Mouse (Mus musculus): ENCODE measurements at regions not wholly inside any gene's neighbourhood (a gene's known extent, or its start where the extent isn't known, plus 50 kb on each side); places are given as distances from the start of the nearest gene placed in this dataset.
A peak's percentile ranks its signal among the peaks of the same experiment; 100 is the strongest.

- no peak overlapping the region for H3K4me2 ChIP-seq (ENCODE audit: low read length)
- H3K9me3 ChIP-seq (replicated peaks; ENCODE audit: control insufficient read depth, low read length, poor library complexity, severe bottlenecking) = no peaks in the 10 kb centered on the region
- ATAC-seq = no peak
- WGBS = 78% methylated on average over 3 of the region's 3 CpGs
- H3K27ac ChIP-seq (ENCODE audit: low read length) = no peak overlapping the region
- H3K9ac ChIP-seq (ENCODE audit: low read depth, low read length) = no peak overlapping the region
- no peaks in the 10 kb centered on the region for H3K27me3 ChIP-seq (ENCODE audit: control insufficient read depth, insufficient read depth, low read depth, low read length)
- peaks cover 3% of the 10 kb centered on the region; the same call in 1 of the 2 replicates for H3K4me1 ChIP-seq (ENCODE audit: control insufficient read depth, insufficient read depth, low read length)
- H3K36me3 ChIP-seq (ENCODE audit: control insufficient read depth, insufficient read depth, low read length) = no peaks in the 10 kb centered on the region
- H3K4me3 ChIP-seq (ENCODE audit: low read depth, low read length) = no peak overlapping the region
These were observed 77.6 kb upstream of the Daam1 start for GRCm38 (mm10) chr12:71753276-71753675.

- WGBS = 67% methylated on average over 4 of the region's 4 CpGs
- no peaks in the 10 kb centered on the region for H3K36me3 ChIP-seq (ENCODE audit: control insufficient read depth, insufficient read depth, low read length)
- H3K9ac ChIP-seq (ENCODE audit: low read depth, low read length) = no peak overlapping the region
- no peaks in the 10 kb centered on the region for H3K4me1 ChIP-seq (ENCODE audit: control insufficient read depth, insufficient read depth, low read length)
- no peak overlapping the region for H3K27ac ChIP-seq (ENCODE audit: low read length)
- no peaks in the 10 kb centered on the region for H3K9me3 ChIP-seq (replicated peaks; ENCODE audit: control insufficient read depth, low read length, poor library complexity, severe bottlenecking)
- H3K4me2 ChIP-seq (ENCODE audit: low read length) = no peak overlapping the region
- no peaks in the 10 kb centered on the region for H3K27me3 ChIP-seq (ENCODE audit: control insufficient read depth, insufficient read depth, low read depth, low read length)
- ATAC-seq = no peak
- no peak overlapping the region for H3K4me3 ChIP-seq (ENCODE audit: low read depth, low read length)
These were observed 67.7 kb upstream of the Daam1 start for GRCm38 (mm10) chr12:71763194-71763593.

GRCm38 (mm10) chr12:71766086-71766485 lies 64.8 kb upstream of the Daam1 start:
- H3K9me3 ChIP-seq (replicated peaks; ENCODE audit: control insufficient read depth, low read length, poor library complexity, severe bottlenecking) = no peaks in the 10 kb centered on the region
- no peak overlapping the region for H3K9ac ChIP-seq (ENCODE audit: low read depth, low read length)
- 90% methylated on average over 4 of the region's 4 CpGs for WGBS
- no peak overlapping the region for H3K4me3 ChIP-seq (ENCODE audit: low read depth, low read length)
- H3K27ac ChIP-seq (ENCODE audit: low read length) = no peak overlapping the region
- no peak for ATAC-seq
- H3K4me2 ChIP-seq (ENCODE audit: low read length) = no peak overlapping the region
- peaks cover 4% of the 10 kb centered on the region; the same call in 1 of the 2 replicates for H3K4me1 ChIP-seq (ENCODE audit: control insufficient read depth, insufficient read depth, low read length)
- no peaks in the 10 kb centered on the region for H3K36me3 ChIP-seq (ENCODE audit: control insufficient read depth, insufficient read depth, low read length)
- H3K27me3 ChIP-seq (ENCODE audit: control insufficient read depth, insufficient read depth, low read depth, low read length) = no peaks in the 10 kb centered on the region

GRCm38 (mm10) chr12:71766636-71767035 lies 64.2 kb upstream of the Daam1 start:
- no peaks in the 10 kb centered on the region for H3K27me3 ChIP-seq (ENCODE audit: control insufficient read depth, insufficient read depth, low read depth, low read length)
- no peak overlapping the region for H3K27ac ChIP-seq (ENCODE audit: low read length)
- H3K36me3 ChIP-seq (ENCODE audit: control insufficient read depth, insufficient read depth, low read length) = no peaks in the 10 kb centered on the region
- no peak overlapping the region for H3K4me2 ChIP-seq (ENCODE audit: low read length)
- H3K9me3 ChIP-seq (replicated peaks; ENCODE audit: control insufficient read depth, low read length, poor library complexity, severe bottlenecking) = no peaks in the 10 kb centered on the region
- 91% methylated on average over 1 of the region's 1 CpGs for WGBS
- ATAC-seq = no peak
- H3K4me1 ChIP-seq (ENCODE audit: control insufficient read depth, insufficient read depth, low read length) = peaks cover 4% of the 10 kb centered on the region; the same call in 1 of the 2 replicates
- no peak overlapping the region for H3K9ac ChIP-seq (ENCODE audit: low read depth, low read length)
- no peak overlapping the region for H3K4me3 ChIP-seq (ENCODE audit: low read depth, low read length)

- ATAC-seq = no peak
- Histone ChIP-seq H3K9ac (ENCODE audit: low read depth, low read length) (no peak overlapping the region), H3K27me3 (ENCODE audit: control insufficient read depth, insufficient read depth, low read depth, low read length) (no peaks in the 10 kb centered on the region), H3K9me3 (replicated peaks; ENCODE audit: control insufficient read depth, low read length, poor library complexity, severe bottlenecking) (no peaks in the 10 kb centered on the region), H3K4me1 (ENCODE audit: control insufficient read depth, insufficient read depth, low read length) (peaks cover 4% of the 10 kb centered on the region; the same call in 1 of the 2 replicates), H3K27ac (ENCODE audit: low read length) (no peak overlapping the region), H3K4me3 (ENCODE audit: low read depth, low read length) (no peak overlapping the region), H3K36me3 (ENCODE audit: control insufficient read depth, insufficient read depth, low read length) (no peaks in the 10 kb centered on the region), H3K4me2 (ENCODE audit: low read length) (no peak overlapping the region)
- WGBS = 48% methylated on average over 3 of the region's 3 CpGs
These were observed 63.0 kb upstream of the Daam1 start for GRCm38 (mm10) chr12:71767896-71768295.

- WGBS = 2% methylated on average over 12 of the region's 12 CpGs
- peak overlapping the region; percentile 53 for H3K4me2 ChIP-seq (ENCODE audit: low read length)
- no peak overlapping the region for H3K27ac ChIP-seq (ENCODE audit: low read length)
- no peaks in the 10 kb centered on the region for H3K9me3 ChIP-seq (replicated peaks; ENCODE audit: control insufficient read depth, low read length, poor library complexity, severe bottlenecking)
- no peaks in the 10 kb centered on the region for H3K36me3 ChIP-seq (ENCODE audit: control insufficient read depth, insufficient read depth, low read length)
- no peak overlapping the region for H3K4me3 ChIP-seq (ENCODE audit: low read depth, low read length)
- peak; percentile 48; the same call in 1 of the 2 replicates for ATAC-seq
- H3K4me1 ChIP-seq (ENCODE audit: control insufficient read depth, insufficient read depth, low read length) = peaks cover 4% of the 10 kb centered on the region; the same call in 1 of the 2 replicates
- H3K27me3 ChIP-seq (ENCODE audit: control insufficient read depth, insufficient read depth, low read depth, low read length) = no peaks in the 10 kb centered on the region
- no peak overlapping the region for H3K9ac ChIP-seq (ENCODE audit: low read depth, low read length)
These were observed 62.4 kb upstream of the Daam1 start for GRCm38 (mm10) chr12:71768471-71768870.

GRCm38 (mm10) chr12:71768890-71769289 lies 62.0 kb upstream of the Daam1 start:
- Histone ChIP-seq H3K27ac (ENCODE audit: low read length) (no peak overlapping the region), H3K4me1 (ENCODE audit: control insufficient read depth, insufficient read depth, low read length) (peaks cover 4% of the 10 kb centered on the region; the same call in 1 of the 2 replicates), H3K9ac (ENCODE audit: low read depth, low read length) (no peak overlapping the region), H3K9me3 (replicated peaks; ENCODE audit: control insufficient read depth, low read length, poor library complexity, severe bottlenecking) (no peaks in the 10 kb centered on the region), H3K4me3 (ENCODE audit: low read depth, low read length) (no peak overlapping the region), H3K27me3 (ENCODE audit: control insufficient read depth, insufficient read depth, low read depth, low read length) (no peaks in the 10 kb centered on the region), H3K36me3 (ENCODE audit: control insufficient read depth, insufficient read depth, low read length) (no peaks in the 10 kb centered on the region), H3K4me2 (ENCODE audit: low read length) (peak overlapping the region; percentile 53)
- WGBS = 38% methylated on average over 9 of the region's 9 CpGs
- ATAC-seq = peak; percentile 51; the same call in 1 of the 2 replicates

- Histone ChIP-seq H3K9me3 (replicated peaks; ENCODE audit: control insufficient read depth, low read length, poor library complexity, severe bottlenecking) (no peaks in the 10 kb centered on the region), H3K27ac (ENCODE audit: low read length) (no peak overlapping the region), H3K4me3 (ENCODE audit: low read depth, low read length) (no peak overlapping the region), H3K9ac (ENCODE audit: low read depth, low read length) (no peak overlapping the region), H3K27me3 (ENCODE audit: control insufficient read depth, insufficient read depth, low read depth, low read length) (no peaks in the 10 kb centered on the region), H3K36me3 (ENCODE audit: control insufficient read depth, insufficient read depth, low read length) (no peaks in the 10 kb centered on the region), H3K4me2 (ENCODE audit: low read length) (no peak overlapping the region), H3K4me1 (ENCODE audit: control insufficient read depth, insufficient read depth, low read length) (peaks cover 4% of the 10 kb centered on the region; the same call in 1 of the 2 replicates)
- WGBS = 60% methylated on average over 6 of the region's 6 CpGs
- ATAC-seq = no peak
These were observed 61.6 kb upstream of the Daam1 start for GRCm38 (mm10) chr12:71769302-71769701.

GRCm38 (mm10) chr12:71773891-71774290 lies 57.0 kb upstream of the Daam1 start:
- WGBS = 90% methylated on average over 9 of the region's 9 CpGs
- Histone ChIP-seq H3K36me3 (ENCODE audit: control insufficient read depth, insufficient read depth, low read length) (no peaks in the 10 kb centered on the region), H3K9ac (ENCODE audit: low read depth, low read length) (no peak overlapping the region), H3K4me2 (ENCODE audit: low read length) (no peak overlapping the region), H3K27me3 (ENCODE audit: control insufficient read depth, insufficient read depth, low read depth, low read length) (no peaks in the 10 kb centered on the region), H3K27ac (ENCODE audit: low read length) (no peak overlapping the region), H3K9me3 (replicated peaks; ENCODE audit: control insufficient read depth, low read length, poor library complexity, severe bottlenecking) (no peaks in the 10 kb centered on the region), H3K4me3 (ENCODE audit: low read depth, low read length) (no peak overlapping the region), H3K4me1 (ENCODE audit: control insufficient read depth, insufficient read depth, low read length) (peaks cover 5% of the 10 kb centered on the region; the same call in 1 of the 2 replicates)
- ATAC-seq = no peak
